ENCODE assay signal across 34 mouse cellular contexts in genomic region chr5:138941842-138942241, GRCm38 (mm10). TPM values are rescaled to one million over a fixed set of nuclear protein-coding genes. Genes with fewer than 3 reads are reported as not detected.
"Had no signal": no experiment of that assay in that cellular context is flagged by ENCODE, and none has a peak within 500 bp of the region (broad histone marks: within the 10 kb centered on the region; RNA-seq: fewer than 3 reads in every experiment).

No protein-coding gene starts in this region.

- H3K9ac ChIP-seq: limb, embryonic 12.5 days; limb, embryonic 13.5 days; limb, embryonic 15.5 days; liver, embryonic 12.5 days; liver, embryonic 13.5 days; liver, embryonic 14.5 days; liver, embryonic 15.5 days; liver, postnatal 0 days; lung, embryonic 14.5 days; lung, embryonic 15.5 days; midbrain, embryonic 12.5 days; midbrain, embryonic 13.5 days; midbrain, embryonic 15.5 days; neural tube, embryonic 12.5 days had no signal

- H3K36me3 ChIP-seq: limb, embryonic 10.5 days; limb, embryonic 12.5 days; limb, embryonic 13.5 days; limb, embryonic 15.5 days; liver, embryonic 12.5 days; liver, embryonic 13.5 days; liver, embryonic 15.5 days; lung, embryonic 15.5 days; midbrain, embryonic 10.5 days; midbrain, embryonic 12.5 days; midbrain, embryonic 13.5 days; midbrain, embryonic 15.5 days; neural tube, embryonic 12.5 days had no signal

- H3K4me2 ChIP-seq: limb, embryonic 12.5 days; limb, embryonic 13.5 days; limb, embryonic 15.5 days; liver, embryonic 11.5 days; liver, embryonic 12.5 days; liver, embryonic 13.5 days; liver, embryonic 15.5 days; lung, embryonic 14.5 days; lung, embryonic 15.5 days; midbrain, embryonic 12.5 days; midbrain, embryonic 13.5 days; midbrain, embryonic 15.5 days; neural tube, embryonic 12.5 days had no signal

- H3K4me3 ChIP-seq: left cerebral cortex, adult 2 months; limb, embryonic 10.5 days; limb, embryonic 12.5 days; limb, embryonic 13.5 days; limb, embryonic 15.5 days; liver, embryonic 12.5 days; liver, embryonic 13.5 days; liver, embryonic 15.5 days; lung, embryonic 15.5 days; megakaryocyte, embryonic 14.5 days; midbrain, embryonic 10.5 days; midbrain, embryonic 12.5 days; midbrain, embryonic 13.5 days; midbrain, embryonic 15.5 days; myocyte; neural tube, embryonic 12.5 days had no signal

- DNase-seq: left cerebral cortex, postnatal 4 days; liver; liver, embryonic 13.5 days; liver, postnatal 0 days; lung, adult 18-20 months; lung, adult 2 months; lung, embryonic 14.5 days; lung, postnatal 10 days; lung, postnatal 14 days; lung, postnatal 36 days; lung, postnatal 4 days; midbrain, embryonic 14.5 days had no signal

- H3K27me3 ChIP-seq: limb, embryonic 12.5 days; limb, embryonic 13.5 days; limb, embryonic 15.5 days; liver, embryonic 12.5 days; liver, embryonic 13.5 days; liver, embryonic 15.5 days; lung, embryonic 15.5 days; midbrain, embryonic 12.5 days; midbrain, embryonic 13.5 days; midbrain, embryonic 15.5 days; neural tube, embryonic 12.5 days had no signal

- ATAC-seq: liver, embryonic 12.5 days; liver, postnatal 0 days; lung, postnatal 0 days; midbrain, embryonic 13.5 days; midbrain, embryonic 15.5 days; midbrain, embryonic 16.5 days had no signal

- H3K4me1 ChIP-seq: liver, embryonic 12.5 days; liver, embryonic 15.5 days; megakaryocyte, embryonic 14.5 days; midbrain, embryonic 10.5 days; midbrain, embryonic 13.5 days; midbrain, embryonic 15.5 days had no signal

- H3K27ac ChIP-seq: left cerebral cortex, adult 2 months; limb, embryonic 10.5 days; limb, embryonic 12.5 days; limb, embryonic 13.5 days; limb, embryonic 15.5 days; liver, embryonic 12.5 days; liver, embryonic 13.5 days; liver, embryonic 14.5 days; liver, embryonic 15.5 days; lung, embryonic 15.5 days; macrophage; midbrain, embryonic 10.5 days; midbrain, embryonic 12.5 days; midbrain, embryonic 13.5 days; midbrain, embryonic 15.5 days; neural tube, embryonic 12.5 days had no signal

- H3K9me3 ChIP-seq: limb, embryonic 10.5 days; limb, embryonic 12.5 days; limb, embryonic 13.5 days; limb, embryonic 15.5 days; liver, embryonic 12.5 days; liver, embryonic 13.5 days; liver, embryonic 15.5 days; lung, embryonic 15.5 days; megakaryocyte, embryonic 14.5 days; midbrain, embryonic 10.5 days; midbrain, embryonic 12.5 days; midbrain, embryonic 13.5 days; midbrain, embryonic 15.5 days; neural tube, embryonic 12.5 days had no signal

RNA-seq across cellular contexts. Expression of gene Pdgfa, which starts 55.3 kb away (rescaled TPM):
- total RNA-seq: megakaryocyte-erythroid progenitor cell, adult 5-6 weeks; monocyte, adult 5-6 weeks had no signal
